Mouse (Mus musculus) monocyte, adult 5-6 weeks (primary cell): Measurements from ENCODE around the gene Fkbp15. TPM values are rescaled to one million over a fixed set of nuclear protein-coding genes. Genes with fewer than 3 reads are reported as not detected.
A peak's percentile ranks its signal among the peaks of the same experiment; 100 is the strongest.

ENCODE experiments used
- ATAC-seq: fragments of 153-309, 156-312 bp; replicated peaks from 2 replicates; pipeline ENCODE4 v1.8.0; 2017; ENCODE audit warnings: mild to moderate bottlenecking; ENCODE audit not compliant: low TSS enrichment, insufficient number of reproducible peaks, severe bottlenecking, poor library complexity, low FRiP score
- total RNA-seq: library from RNA; stranded (forward); fragments of 200-1000, 200-491, 200-594 nt; gene quantifications from 3 replicates; pipeline ENCODE4 v1.2.3, GENCODE M21; 2017

The Fkbp15 gene
- total RNA-seq, 1 experiment from 2014 or later, result 94.1 TPM

DNA sequence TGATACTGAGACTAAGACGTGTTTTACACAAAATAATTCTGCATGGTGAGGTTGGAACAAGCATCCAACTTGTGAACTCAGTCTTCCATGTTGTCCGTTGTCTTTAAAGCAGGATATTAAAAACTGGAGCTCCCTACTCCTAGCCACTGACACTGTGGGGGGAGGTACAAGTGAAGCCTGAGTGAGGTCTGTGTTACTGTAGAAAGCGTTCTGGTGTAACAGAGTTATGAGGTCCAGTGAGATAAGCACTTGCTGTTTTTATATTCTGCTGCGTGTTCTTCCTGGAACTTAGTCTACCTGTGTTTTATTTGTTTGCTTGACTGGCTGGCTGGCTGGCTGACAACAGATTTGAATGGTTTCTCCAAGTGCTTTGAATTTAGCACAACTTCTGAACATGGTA lies 14.0 kb upstream of the Fkbp15 start:
- no peak for ATAC-seq

DNA sequence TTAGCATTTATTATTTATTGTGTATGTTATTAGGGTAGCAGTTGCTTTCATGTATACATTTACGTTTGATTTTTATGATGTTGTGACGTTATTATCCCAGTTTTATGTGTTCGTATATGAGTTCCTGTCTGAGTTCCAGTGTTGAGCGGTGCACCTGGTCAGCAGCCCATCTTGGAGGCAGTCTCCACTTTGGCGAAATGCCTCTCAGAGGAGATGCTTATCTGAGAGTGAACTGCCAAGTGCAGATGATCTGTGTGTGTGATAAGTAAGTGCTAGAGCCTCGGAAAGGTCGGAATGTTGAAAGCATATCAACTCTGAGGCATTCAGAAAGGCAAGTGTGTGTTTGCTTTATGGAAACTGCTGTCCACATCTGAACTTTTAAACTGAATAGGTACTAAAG lies 13.3 kb upstream of the Fkbp15 start:
- no peak for ATAC-seq

DNA sequence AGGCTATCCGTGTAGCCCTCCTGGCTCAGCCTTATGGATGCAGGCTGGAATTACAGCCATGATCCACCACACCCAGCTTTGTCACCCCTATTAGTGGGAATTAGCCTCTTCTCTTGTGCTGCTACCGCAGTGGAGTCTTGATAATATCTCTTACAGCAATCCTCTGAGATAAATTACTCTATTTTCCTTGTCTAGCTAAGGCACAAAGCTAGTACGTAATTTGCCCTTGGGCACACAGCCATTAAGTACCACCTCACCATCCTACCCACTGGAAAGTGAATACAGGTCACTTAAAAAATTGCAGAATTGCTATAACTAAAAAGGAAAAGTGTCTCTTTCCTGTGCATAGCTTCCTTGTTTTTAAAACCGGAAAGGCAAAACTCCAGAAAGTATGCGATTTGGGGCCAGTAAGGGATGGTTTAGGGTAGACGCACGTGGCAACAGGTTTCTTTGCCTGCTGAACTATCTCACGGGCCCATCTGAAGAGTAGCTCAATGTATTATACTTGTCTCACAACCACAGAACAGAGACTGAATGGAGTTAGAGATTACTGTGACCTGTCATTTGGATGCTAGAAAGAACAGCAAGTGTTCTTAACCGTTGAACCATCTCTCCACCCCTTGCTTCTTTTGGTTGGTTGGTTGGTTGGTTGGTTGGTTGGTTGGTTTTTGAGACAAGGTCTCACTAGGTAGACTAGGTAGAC lies 12.6 kb upstream of the Fkbp15 start:
- ATAC-seq, result no peak

DNA sequence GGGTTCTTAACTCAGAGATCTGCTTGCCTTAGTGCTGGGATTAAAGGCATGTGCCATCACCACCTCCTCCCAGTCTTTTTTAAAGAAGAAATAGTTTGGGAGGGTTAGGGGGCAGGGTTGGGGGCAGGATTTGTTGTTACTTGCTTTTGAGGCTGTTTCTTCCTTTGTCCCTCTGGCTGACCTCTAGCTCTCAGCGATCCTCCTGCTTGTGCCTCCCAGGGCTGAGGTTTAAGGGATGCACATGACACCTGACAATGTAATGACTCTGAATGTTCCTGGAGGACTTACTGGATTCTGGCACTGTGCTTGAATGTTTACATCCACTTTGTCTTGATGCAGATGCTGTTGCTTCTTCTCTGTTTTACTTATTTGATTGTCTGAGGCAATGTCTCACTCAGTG lies 12.1 kb upstream of the Fkbp15 start:
- no peak for ATAC-seq

DNA sequence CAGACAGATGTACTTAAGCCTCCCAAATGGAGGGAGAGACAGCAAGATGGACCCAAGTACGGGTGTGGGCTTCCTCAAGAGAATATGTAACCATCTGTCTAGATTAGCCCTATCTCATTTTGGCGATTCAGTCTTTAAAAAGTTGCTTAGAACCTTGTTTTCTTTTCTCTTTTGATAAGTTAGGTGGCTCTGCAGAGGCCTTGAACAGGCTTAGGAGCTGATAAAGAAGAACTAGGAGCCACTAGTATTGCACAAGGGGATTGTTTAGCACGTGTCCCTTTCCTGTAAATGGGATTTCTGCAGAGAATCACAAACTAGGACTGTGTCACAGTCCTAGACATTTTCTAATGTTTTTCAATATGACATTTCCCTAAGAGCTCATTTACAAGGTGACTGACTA lies 8.7 kb upstream of the Fkbp15 start:
- no peak for ATAC-seq

DNA sequence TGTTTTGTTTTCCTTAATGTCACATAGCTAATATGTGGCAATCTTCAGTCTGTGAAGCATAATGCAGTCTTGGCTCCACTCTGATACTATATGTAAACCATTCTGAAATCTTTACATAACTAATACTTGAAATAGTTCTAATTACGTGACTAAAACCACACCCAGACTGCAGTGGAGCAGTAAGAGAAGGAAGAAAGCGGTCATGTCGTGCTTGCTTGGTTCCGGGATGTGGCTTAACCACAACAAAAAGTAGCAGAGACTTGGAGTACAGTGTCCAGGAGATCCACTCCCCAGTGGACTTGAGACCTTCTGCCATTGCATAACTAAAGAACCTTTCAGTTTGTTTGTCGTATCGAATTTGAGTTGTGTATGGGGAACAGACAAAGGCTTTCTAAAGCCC lies 7.2 kb upstream of the Fkbp15 start:
- ATAC-seq, result peak; percentile 82

DNA sequence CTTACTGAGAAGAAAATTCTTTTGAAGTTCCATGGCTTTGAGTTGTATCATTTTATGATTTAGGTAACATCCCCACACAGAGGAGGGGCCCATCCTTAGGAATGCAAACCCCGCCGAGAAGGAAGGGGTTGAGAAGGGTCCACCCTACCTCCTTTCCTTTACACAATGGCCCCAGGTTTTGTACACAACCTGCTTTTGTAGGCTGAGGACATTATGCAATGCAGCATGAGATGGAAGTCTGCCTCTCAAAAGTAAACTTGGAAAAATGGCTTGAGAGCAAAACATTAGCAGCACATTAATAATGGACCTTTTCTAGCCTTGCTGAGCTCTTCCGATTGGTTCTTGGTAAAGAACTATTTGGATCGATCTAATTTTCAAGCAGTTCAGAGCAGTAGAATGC lies 5.9 kb upstream of the Fkbp15 start:
- ATAC-seq, result no peak

DNA sequence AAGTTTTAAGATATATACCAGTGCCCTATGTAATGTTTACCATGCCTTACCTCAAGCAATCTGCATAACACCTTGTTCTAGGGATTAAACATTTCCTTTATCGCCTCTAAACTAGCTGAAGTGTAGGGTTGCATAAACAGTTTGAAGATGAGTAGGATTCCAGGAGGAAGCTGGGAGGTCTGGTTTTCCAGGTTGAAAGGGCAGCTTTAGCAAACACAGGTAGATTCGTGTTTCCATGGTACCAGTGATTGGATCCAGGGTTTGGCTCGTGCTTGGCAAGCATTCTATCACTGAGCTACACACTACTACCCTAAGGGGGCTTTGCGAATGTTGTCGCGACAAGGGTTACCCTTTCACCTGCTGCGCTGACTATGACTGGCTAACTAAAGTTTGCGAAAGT lies 4.0 kb upstream of the Fkbp15 start:
- no peak for ATAC-seq

DNA sequence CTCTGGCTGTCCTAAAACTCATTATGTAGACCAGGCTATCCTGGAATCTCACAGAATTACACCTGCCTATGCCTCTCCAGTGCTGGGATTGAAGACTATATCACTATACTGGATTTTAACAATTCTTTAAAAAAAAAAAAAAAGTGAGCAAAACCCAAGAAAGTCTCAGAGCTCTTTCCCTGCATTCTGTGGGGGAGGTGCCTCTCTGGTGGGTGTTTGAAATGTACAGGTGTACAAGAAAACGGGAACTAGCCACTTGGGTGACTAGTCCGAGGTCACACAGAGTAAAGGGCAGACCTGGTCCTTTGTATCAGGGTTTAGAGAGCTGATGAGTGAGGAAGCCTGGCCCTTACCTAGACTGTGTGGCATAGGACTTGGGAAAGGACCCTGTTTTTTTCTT lies 2.1 kb upstream of the Fkbp15 start:
- ATAC-seq, result no peak

DNA sequence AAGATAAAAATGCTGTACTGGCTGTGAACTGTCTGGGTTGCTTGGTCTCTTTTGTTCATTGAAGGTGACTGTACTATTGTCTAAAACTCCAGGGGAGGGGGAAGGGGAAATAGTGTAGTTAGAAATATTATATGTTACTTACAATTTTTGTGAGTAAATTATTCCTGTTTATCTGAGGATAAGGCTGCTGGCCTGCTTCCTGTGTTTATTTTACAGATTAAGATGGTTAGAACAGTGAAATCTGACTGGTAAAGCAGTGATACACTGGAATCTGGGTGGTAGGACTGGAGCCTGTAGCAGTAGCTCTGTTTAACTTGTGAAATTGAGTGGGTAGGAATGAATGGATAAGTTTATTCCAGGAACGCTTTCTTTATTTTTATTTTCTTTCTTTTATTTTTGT lies 1.6 kb upstream of the Fkbp15 start:
- ATAC-seq, result no peak

DNA sequence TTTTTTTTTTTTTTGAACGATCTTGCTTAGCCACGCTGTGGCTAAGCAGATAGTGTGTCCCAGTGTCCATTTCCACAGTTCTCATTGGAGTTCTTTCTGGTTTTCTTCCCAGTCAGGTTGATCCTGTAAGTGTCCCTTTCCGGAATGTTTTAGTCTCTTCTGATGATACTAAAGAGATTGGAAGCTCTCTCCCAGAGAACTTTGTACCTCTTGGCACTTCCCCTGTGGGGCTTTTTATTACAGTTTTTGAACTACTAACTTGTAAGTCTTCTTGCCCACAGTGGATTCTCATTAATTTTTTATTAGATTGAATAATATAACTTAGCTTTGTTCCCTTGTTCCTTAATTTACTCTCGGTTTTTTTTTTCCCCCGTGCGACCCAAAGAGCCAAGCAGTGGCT lies 1.2 kb upstream of the Fkbp15 start:
- no peak for ATAC-seq

DNA sequence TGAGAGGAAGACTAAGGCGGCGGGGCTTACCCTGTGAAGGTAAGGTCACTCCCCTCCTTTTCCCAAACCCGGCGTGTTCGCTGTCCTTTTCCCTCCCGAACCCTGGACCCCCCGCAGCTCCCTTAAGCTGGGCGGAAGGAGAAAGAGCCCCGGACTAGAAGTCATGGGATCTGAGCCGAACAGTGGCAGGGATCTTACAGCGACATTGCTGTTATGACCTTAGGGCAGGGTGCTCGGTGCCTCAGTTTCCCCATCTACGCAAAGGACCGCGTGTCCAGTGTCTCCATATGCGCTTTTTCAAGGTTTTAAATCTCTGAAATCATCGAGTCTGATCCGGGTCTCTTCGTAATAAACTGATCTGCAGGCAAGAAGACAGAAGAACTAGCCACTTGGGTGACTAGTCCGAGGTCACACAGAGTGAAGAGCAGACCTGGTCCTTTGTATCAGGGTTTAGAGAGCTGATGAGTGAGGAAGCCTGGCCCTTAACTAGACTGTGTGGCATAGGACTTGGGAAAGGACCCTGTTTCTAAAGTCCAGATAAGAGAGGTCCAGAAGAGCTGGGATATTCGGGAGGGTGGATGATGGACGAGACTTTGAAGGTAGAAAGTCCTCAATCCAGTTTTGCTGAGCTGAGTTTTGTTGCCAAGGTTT lies 582 bp upstream of the Fkbp15 start:
- no peak for ATAC-seq

DNA sequence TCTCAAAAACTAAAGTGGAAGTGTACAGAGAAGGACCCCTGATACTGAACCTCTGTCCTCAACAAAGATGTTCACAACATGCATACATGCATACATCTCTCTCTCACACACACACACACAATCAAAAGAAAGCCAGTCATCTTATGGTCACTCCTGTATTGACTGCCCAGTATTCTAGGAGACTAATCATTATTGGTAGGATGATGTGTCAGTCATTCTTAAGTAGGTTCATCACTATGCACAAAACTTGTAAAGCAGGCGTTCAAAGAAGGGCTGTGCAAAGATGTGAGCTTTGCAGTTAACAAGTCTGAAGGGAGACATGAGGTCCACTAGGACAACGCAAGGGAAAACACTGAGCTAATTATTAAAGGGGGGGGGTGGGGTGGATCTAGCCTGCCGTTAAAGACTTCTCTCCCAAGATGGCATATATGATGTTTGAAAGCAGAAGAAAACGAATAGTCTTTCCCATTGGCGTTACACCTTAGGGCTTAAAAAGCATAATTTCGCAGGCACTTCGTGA lies 1.0 kb downstream of the Fkbp15 start:
- ATAC-seq, result no peak

DNA sequence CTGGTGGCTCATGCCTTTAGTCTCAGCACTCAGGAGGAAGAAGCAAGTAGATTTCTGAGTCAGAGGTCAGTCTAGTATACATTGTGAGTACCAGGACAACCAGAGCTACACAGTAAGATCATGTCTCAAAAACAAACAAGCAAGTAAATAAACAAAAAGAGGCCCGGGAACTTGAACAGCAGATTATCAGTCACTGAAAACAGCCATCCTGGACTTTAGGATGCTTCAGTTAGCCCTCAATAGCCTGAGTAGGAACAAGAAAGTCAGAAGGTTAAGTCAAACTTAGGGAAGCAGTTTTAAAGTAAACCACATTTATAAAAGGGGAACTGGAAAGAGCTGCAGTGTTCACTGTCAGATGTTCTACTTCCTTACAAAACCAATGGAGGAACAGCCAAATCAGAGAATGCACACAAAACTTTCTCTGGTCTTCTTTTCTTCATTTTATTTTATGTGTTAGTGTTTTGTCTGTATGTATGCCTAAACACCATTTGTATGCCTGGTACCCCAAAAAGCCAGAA lies 2.7 kb downstream of the Fkbp15 start:
- 0 out of 2 replicates have a peak, but pooled peaks have one; percentile 16 for ATAC-seq

DNA sequence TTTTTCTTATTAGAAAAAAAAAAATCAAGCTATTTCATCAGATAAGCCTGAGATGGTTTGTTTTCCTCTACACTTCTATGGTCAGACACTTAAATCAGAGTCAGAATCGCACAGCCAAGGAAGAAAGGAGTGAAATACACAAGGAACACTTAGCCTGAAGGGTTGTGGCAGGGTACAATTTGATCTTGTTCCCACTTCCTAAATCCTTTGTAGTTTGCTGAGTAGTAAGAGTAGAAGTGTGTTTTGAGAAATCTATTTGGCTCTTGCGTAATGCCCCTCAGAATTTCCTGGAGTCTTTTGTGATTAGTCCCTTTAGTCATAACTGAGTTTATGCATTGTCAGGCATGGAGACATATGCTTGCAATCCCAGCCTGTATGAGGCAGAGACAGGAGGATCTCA lies 11.0 kb downstream of the Fkbp15 start:
- no peak for ATAC-seq

DNA sequence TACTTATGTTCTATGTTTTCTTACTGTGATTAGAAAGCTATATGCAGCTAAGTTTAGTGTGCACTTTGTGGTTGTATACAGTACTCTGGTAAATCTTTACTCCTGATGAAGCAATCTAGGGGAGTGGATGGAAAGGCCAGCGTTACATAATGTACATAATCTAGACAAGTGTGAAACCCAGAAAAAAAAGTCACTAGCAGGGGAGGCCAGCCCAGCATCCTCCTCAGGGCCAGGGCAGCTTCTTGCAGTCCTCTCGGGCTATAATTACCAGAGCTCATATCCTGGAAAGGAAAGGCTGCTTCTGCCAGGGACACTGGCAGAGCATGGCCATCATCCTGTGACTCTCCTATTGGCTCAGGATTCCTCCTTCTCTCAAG lies 12.0 kb downstream of the Fkbp15 start:
- no peak for ATAC-seq

DNA sequence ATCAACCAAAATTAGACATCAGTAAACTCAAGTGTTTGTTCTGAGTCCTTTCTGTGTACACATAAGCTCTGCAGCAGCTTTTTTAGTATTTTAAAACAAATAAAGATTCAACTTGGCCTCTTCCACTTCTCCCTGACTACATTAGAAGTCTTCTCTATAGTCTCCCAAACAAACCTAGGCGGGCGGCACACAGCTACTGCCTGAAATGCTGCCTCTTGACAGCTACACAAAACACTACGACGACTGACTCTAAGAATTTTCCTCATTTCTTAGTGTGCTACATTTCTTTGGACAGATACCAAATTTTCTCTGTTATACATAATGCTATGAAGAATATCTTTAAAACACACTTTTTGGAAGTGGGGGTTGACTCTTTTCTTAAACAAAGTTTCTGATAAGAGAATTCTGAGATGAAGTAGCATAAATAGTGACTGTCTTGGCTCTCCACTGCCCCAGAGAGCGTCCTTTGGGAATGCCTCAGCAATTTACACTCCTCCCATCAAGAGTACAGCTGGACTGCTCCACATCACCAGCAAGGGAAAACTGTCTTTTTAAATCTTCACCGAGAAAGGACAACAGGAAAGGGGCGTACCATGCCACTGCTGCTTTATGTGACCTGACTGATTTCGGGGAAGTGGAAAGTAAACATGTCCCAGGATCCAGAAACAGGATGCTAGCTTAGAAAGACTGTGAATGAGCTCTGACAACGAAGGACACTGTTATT lies 12.6 kb downstream of the Fkbp15 start:
- no peak for ATAC-seq

DNA sequence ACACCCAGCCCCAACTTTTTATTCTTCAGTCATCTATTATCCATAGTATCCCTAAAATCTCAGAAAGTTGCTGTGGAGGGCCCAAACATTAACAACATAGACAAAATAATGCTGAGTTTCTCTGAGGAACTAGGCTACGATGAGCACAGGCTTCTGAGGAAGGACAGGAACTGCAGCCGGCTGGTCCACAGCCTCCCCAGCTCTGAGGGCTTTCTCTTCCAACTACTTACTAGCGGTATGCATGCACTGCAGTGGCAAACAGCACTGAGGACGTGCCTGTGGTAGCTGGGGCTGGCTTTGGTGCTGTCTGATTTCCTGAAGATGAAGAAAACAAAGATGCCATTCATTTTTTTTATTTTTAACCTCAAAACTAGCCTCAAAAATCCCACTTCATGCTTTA lies 14.5 kb downstream of the Fkbp15 start:
- no peak for ATAC-seq

DNA sequence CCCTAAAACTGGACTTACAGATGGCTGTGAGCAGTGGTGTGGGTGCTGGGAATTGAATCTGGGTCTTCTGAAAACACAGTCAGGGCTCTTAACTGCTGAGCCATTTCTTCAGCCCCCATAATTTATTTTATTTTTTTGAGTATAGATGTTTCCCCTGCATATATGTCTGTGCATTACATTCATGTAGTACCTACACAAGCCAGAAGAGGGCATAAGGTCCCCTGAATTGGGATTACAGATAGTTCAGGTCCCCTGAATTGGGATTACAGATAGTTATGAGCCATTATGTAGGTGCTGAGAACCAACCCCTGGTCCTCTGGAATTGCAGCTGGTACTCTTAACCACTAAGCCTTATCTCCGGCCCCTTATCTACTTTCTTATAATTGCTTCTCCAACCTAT lies 16.3 kb downstream of the Fkbp15 start:
- ATAC-seq, result 0 out of 2 replicates have a peak, but pooled peaks have one; percentile 43

DNA sequence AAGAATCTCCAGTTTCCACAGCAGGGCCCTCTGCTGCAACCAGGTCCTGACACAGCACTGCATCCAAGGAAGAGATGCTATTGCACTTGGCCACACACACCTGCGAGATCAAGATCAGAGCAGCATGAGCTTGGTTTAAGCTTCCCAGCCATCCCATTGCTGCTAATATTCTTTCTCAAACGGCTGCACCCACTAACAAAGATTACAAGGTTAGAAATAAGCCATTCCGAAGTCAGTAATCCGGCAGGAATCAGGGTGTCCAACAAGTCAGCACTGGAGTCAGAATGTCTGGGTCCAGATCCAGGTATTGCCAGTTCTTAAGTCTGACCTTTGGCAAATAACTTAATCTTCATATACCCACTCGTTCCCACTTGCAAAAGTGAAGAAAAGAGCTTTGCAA lies 21.8 kb downstream of the Fkbp15 start:
- ATAC-seq, result no peak
